Mouse (Mus musculus): ENCODE measurements at regions not wholly inside any gene's neighbourhood (a gene's known extent, or its start where the extent isn't known, plus 50 kb on each side); places are given as distances from the start of the nearest gene placed in this dataset.

GRCm38 (mm10) chr13:107861384-107862134, 182.7 kb upstream of the Smim15 start:
- TF ChIP-seq EP300 (IDR thresholded peaks at IDR 0.05; ENCODE audit: low read depth) (no peak), CTCF (IDR thresholded peaks at IDR 0.05; ENCODE audit: low read depth) (no peak)
